Mouse (Mus musculus) intestine, postnatal 0 days (tissue): ENCODE measurements around the gene Zfp704. TPM values are rescaled to one million over a fixed set of nuclear protein-coding genes. Genes with fewer than 3 reads are reported as not detected.

ENCODE experiments used
- ATAC-seq: fragments of 200-750 bp; cut with Nextera tagmentation; 2 replicates; pipeline ENCODE4 v1.8.0; 2017; ENCODE audit warnings: mild to moderate bottlenecking, moderate TSS enrichment, moderate library complexity
- H3K27ac ChIP-seq: fragments of 300-500 bp; sonication (generic); 2 replicates; pipeline ENCODE4 v1.5.1; 2014; ENCODE audit warnings: mild to moderate bottlenecking, low read depth, low read length, moderate library complexity
- H3K27me3 ChIP-seq: fragments of 300-500 bp; sonication (generic); replicated peaks from 2 replicates; pipeline ENCODE4 v1.6.1; 2014; ENCODE audit warnings: low read length, mixed read lengths; ENCODE audit not compliant: control insufficient read depth, insufficient read depth
- H3K36me3 ChIP-seq: fragments of 300-500 bp; sonication (generic); 2 replicates; pipeline ENCODE4 v1.6.1; 2014; ENCODE audit warnings: mild to moderate bottlenecking, moderate library complexity; ENCODE audit not compliant: control insufficient read depth, insufficient read depth
- H3K4me1 ChIP-seq: fragments of 300-500 bp; sonication (generic); replicated peaks from 2 replicates; pipeline ENCODE4 v1.6.1; 2014; ENCODE audit warnings: antibody characterized with exemption, low read length, mixed read lengths; ENCODE audit not compliant: control insufficient read depth, insufficient read depth
- H3K4me2 ChIP-seq: fragments of 300-500 bp; sonication (generic); replicated peaks from 2 replicates; pipeline ENCODE4 v1.6.1; 2014; ENCODE audit warnings: low read depth, mild to moderate bottlenecking, moderate library complexity
- H3K4me3 ChIP-seq: fragments of 300-500 bp; sonication (generic); 2 replicates; pipeline ENCODE4 v1.5.1; 2014; ENCODE audit warnings: low read depth, low read length
- H3K9ac ChIP-seq: fragments of 300-500 bp; sonication (generic); 2 replicates; pipeline ENCODE4 v1.6.1; 2014; ENCODE audit warnings: mild to moderate bottlenecking, low read depth, low read length
- H3K9me3 ChIP-seq: fragments of 300-500 bp; sonication (generic); 2 replicates; pipeline ENCODE4 v1.6.1; 2016; ENCODE audit warnings: mixed run types; ENCODE audit not compliant: control insufficient read depth
- CTCF ChIP-seq: sonication (generic); IDR thresholded peaks from 2 replicates; pipeline ENCODE4 v1.5.1; 2016; ENCODE audit warnings: low read depth, mild to moderate bottlenecking, control low read depth, antibody characterized with exemption, moderate library complexity
- WGBS: fragments of 180-500 bp; shearing (Covaris S2); extraction: QIAGEN DNeasy Blood & Tissue Kit; methylation state at CpG from one replicate; pipeline ENCODE4 v1.1.7; 2014; 5-methylcytosine and 5-hydroxymethylcytosine counted together
- polyA plus RNA-seq: library from polyadenylated mRNA; unstranded; fragments of >200 nt; fragmentation: Nextera tagmentation; extraction: Ambion mirVana; gene quantifications from 2 replicates; pipeline ENCODE4 v1.2.1, GENCODE M21; 2015

Zfp704 gene
- polyA plus RNA-seq, 1 experiment from 2014 or later = 2.8 TPM

DNA sequence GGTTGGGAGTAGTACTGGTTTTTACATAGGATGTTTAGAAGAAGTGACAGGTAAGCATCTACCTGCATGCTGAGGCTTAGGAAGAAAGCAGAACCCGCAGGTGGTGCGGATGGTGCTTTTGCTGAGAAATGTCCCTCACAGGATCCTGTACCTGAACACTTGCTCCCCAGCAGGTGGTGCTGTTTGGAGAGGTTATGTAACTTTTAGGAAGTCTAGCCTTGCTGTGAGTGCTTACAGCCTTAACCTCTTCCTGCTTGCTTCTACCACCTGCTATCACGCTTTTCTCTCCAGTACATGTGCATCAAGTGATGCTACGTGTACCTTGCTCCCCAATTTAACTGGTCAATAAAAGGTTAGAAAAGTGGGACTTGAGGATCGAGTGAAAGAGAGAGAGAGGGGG lies 161.3 kb downstream of the Zfp704 start:
- 90% methylated on average over 5 of the region's 5 CpGs for WGBS
- Histone ChIP-seq H3K27ac (no peak overlapping the region), H3K9ac (no peak overlapping the region), H3K4me1 (no peaks in the 10 kb centered on the region), H3K27me3 (no peaks in the 10 kb centered on the region), H3K36me3 (peaks cover 21% of the 10 kb centered on the region), H3K9me3 (no peaks in the 10 kb centered on the region), H3K4me3 (no peak overlapping the region), H3K4me2 (no peak overlapping the region)
- TF ChIP-seq CTCF = no peak
- no peak for ATAC-seq

DNA sequence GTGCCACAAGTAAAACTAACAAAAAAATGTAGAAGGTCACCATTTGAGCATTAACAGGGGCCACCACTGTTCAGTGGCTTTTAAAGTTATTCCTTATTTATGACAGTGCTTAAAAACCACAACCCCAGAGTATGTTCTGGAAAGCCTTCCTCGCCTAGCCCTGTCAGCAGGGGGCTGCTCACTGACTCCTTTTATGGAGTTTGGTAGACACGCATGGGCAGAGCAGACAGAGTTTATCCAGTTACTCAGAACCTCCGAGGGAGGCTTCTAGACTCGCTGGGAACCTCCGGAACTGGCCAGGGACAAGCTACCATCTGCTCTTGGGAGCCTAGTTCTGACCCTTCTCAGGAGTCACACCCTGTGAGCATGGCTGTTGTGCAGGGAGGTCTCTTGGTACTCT lies 165.3 kb downstream of the Zfp704 start:
- no peak for TF ChIP-seq CTCF
- ATAC-seq = no peak
- no peak overlapping the region for H3K4me2 ChIP-seq

DNA sequence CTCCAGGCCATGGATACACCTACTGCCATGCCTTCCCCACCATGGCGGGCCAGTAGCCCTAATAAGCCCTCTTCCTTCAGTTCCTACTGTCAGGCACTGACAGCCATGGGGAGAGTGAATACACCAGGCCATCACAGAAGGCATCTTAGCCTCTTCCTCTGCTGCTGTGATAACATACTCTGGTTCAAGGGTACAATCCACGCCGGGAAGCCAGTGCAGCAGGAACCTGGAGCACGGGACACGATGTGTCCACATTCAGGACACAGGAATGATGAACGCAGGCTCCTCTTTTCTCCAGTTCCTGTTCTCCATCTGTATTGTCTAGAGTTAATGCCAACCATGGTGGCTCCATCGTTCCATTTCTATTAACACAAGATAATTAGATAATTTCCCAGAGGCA lies 165.9 kb downstream of the Zfp704 start:
- H3K27me3 ChIP-seq = no peaks in the 10 kb centered on the region
- H3K9me3 ChIP-seq = no peaks in the 10 kb centered on the region
- no peak overlapping the region for H3K4me3 ChIP-seq
- no peaks in the 10 kb centered on the region for H3K4me1 ChIP-seq
- ATAC-seq = no peak
- H3K27ac ChIP-seq = no peak overlapping the region
- no peak overlapping the region for H3K9ac ChIP-seq
- H3K36me3 ChIP-seq = peaks cover 21% of the 10 kb centered on the region
- WGBS = 91% methylated on average over 7 of the region's 7 CpGs
- TF ChIP-seq CTCF = no peak
- no peak overlapping the region for H3K4me2 ChIP-seq

More for the DNA sequence above, 165.3 kb downstream of the Zfp704 start:
- Histone ChIP-seq H3K27ac (no peak overlapping the region), H3K36me3 (peaks cover 21% of the 10 kb centered on the region), H3K27me3 (no peaks in the 10 kb centered on the region), H3K4me3 (no peak overlapping the region), H3K4me1 (no peaks in the 10 kb centered on the region), H3K9ac (no peak overlapping the region), H3K9me3 (no peaks in the 10 kb centered on the region)
- WGBS = 76% methylated on average over 5 of the region's 5 CpGs

DNA sequence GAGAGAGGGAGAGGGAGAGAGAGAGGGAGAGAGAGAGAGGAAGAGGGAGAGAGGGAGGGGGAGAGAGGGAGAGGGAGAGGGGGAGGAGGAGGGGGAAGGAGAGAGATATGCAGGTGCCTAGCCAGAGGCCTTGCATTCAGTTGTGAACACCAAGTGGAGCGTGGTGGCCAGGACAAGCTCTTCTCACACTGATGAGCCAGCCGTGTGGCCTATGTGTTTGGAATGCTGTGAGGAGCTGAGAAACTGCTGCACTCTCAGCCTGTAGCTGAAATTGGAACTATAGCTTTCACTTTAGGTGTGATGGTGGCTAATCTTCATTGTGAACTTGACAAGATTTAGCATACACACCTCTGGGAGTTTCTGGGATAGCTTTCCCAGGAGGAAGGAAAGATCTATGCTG lies 166.4 kb downstream of the Zfp704 start:
- Histone ChIP-seq H3K4me1 (no peaks in the 10 kb centered on the region), H3K36me3 (peaks cover 25% of the 10 kb centered on the region), H3K27me3 (no peaks in the 10 kb centered on the region), H3K27ac (no peak overlapping the region), H3K4me3 (no peak overlapping the region), H3K4me2 (no peak overlapping the region), H3K9me3 (no peaks in the 10 kb centered on the region), H3K9ac (no peak overlapping the region)
- ATAC-seq = no peak
- WGBS = 89% methylated on average over 2 of the region's 2 CpGs
- no peak for TF ChIP-seq CTCF

DNA sequence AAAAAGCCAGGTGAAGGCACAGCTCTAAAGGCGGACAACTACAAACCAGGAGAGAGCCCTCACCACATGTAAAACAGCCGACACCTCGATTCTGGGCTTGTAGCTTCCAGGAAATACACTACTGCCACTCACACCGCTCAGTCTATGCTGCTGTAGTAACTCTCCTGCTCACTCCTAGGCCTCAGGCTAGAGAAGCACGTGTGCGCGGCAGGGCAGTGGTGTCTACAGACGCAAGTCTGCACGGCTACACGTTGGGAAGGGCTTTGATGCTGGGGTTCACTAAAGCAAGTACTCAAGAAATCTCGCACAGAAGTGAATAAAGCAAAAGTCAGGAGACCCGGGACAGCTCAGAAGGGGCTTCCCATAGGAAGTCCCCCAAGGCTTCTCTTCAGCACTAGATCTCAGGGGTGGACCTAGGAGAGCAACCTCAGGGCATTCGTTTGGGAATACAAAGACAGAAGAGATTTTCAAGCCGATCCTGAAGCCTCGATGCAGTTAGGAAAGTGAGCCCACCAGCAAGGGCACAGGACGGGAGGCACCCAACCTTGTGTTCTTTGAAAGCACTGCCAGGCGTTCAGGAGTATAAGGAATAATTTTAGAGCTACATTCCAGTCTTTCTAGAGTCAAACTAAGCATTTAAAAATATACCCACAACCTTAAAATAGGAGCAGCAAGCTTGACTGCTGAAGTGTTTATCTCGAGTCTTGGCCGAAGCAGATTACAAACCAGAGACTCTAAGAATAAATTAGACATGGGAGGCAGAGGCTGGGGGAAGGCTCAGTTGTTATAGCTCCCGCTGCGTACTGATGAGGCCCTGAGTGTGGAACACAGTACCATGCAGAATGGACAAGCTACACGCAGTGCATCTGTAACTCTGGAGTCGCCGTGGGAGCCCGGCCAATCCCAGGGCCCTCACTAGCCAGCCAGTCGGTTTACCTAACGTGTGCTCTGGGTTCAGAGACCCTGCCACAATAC lies 168.0 kb downstream of the Zfp704 start:
- Histone ChIP-seq H3K4me3 (no peak overlapping the region), H3K9ac (no peak overlapping the region), H3K27me3 (no peaks in the 10 kb centered on the region), H3K27ac (no peak overlapping the region), H3K4me1 (no peaks in the 10 kb centered on the region), H3K4me2 (no peak overlapping the region), H3K9me3 (no peaks in the 10 kb centered on the region), H3K36me3 (peaks cover 30% of the 10 kb centered on the region)
- no peak for TF ChIP-seq CTCF
- WGBS = 88% methylated on average over 27 of the region's 27 CpGs
- ATAC-seq = no peak

DNA sequence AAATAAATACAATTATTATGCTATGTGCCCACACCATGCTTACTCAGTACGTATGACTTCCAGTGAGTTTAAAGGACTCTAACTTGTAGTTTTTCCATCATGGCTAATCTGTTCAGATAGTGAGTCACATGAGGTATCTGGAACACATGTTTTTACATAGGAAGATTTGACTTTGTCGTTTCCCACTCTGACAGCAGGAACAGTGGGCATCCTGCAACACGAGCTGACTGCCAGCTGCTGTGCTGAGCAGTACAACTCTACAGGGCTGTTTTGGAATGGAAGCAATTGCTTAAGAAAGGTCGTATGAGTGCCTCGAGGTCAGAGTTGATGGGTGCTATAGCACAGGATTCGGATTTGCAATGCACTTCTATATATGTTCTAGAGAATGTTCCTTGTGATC lies 169.4 kb downstream of the Zfp704 start:
- H3K36me3 ChIP-seq = peaks cover 30% of the 10 kb centered on the region
- H3K4me2 ChIP-seq = no peak overlapping the region
- H3K4me1 ChIP-seq = no peaks in the 10 kb centered on the region
- H3K27me3 ChIP-seq = no peaks in the 10 kb centered on the region
- no peak overlapping the region for H3K9ac ChIP-seq
- ATAC-seq = no peak
- no peak overlapping the region for H3K4me3 ChIP-seq
- 85% methylated on average over 6 of the region's 6 CpGs for WGBS
- H3K9me3 ChIP-seq = no peaks in the 10 kb centered on the region
- TF ChIP-seq CTCF = no peak
- no peak overlapping the region for H3K27ac ChIP-seq
